Mouse (Mus musculus) embryonic fibroblast, embryonic 13.5 days (primary cell): ENCODE measurements around the gene Spaca3.

ENCODE experiments used
- CTCF ChIP-seq: IDR thresholded peaks from 2 replicates; pipeline ENCODE4 v1.5.1; 2011; ENCODE audit warnings: mild to moderate bottlenecking, control low read depth, low read length, moderate library complexity, borderline replicate concordance; ENCODE audit not compliant: insufficient read depth
- POLR2A ChIP-seq: IDR thresholded peaks from 2 replicates; pipeline ENCODE4 v1.6.1; 2011; ENCODE audit warnings: low read depth, mild to moderate bottlenecking, control low read depth, low read length, moderate library complexity

DNA sequence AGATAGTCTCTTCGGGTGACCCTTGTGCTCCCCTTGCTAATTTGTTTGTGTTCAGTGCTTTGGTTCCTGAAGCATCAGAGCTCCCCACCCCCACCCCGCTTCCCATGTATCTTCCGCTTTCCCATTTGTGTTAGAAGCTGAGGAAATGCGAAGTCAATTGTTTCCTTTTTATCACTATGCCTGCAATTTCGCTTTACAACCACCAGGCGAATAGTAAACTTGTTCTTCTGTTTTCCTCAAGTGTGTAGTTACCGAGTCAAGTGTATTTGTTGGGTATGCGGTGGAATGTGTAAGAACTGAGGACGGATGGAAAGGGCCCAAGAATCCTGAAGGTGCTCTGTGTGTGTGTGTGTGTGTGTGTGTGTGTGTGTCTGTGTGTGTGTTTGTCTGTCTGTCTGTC, 36.4 kb upstream of the Spaca3 start:
- no peak for TF ChIP-seq POLR2A
- no peak for TF ChIP-seq CTCF
